Mouse (Mus musculus) heart, embryonic 14.5 days (tissue): Measurements from ENCODE around the gene Gm6096. TPM values are rescaled to one million over a fixed set of nuclear protein-coding genes. Genes with fewer than 3 reads are reported as not detected.

ENCODE experiments used
- ATAC-seq: fragments of 200-750 bp; cut with Nextera tagmentation; 2 replicates; pipeline ENCODE4 v1.8.0; 2017; ENCODE audit warnings: low read depth, moderate TSS enrichment; ENCODE audit not compliant: insufficient number of reproducible peaks, insufficient read depth, low FRiP score
- H3K27ac ChIP-seq, 2 experiments: fragments of 200-500 bp in 1 of 2; fragments of 300-500 bp in 1 of 2; sonication (generic) in 1 of 2; replicated peaks in 1 of 2; 2 replicates each; pipeline ENCODE4 v1.5.1; 2012 to 2014; ENCODE audit warnings: low read depth in 2 of 2, low read length in 2 of 2, control low read depth in 1 of 2, mild to moderate bottlenecking in 1 of 2, mixed read lengths in 1 of 2; ENCODE audit not compliant: control insufficient read depth in 1 of 2, insufficient read depth in 1 of 2
- H3K27me3 ChIP-seq: fragments of 300-500 bp; sonication (generic); 2 replicates; pipeline ENCODE4 v1.6.1; 2014; ENCODE audit warnings: mild to moderate bottlenecking, low read length, control low read depth; ENCODE audit not compliant: control insufficient read depth, insufficient read depth
- H3K36me3 ChIP-seq: fragments of 300-500 bp; sonication (generic); 2 replicates; pipeline ENCODE4 v1.6.1; 2014; ENCODE audit warnings: mild to moderate bottlenecking, control low read depth, low read length, mixed read lengths; ENCODE audit not compliant: control insufficient read depth, insufficient read depth
- H3K4me1 ChIP-seq, 2 experiments: fragments of 200-500 bp in 1 of 2; fragments of 300-500 bp in 1 of 2; sonication (generic) in 1 of 2; 2 replicates each; pipeline ENCODE4 v1.6.1; 2012 to 2014; ENCODE audit warnings: low read length in 2 of 2, control low read depth in 1 of 2, mixed read lengths in 1 of 2; ENCODE audit not compliant: control insufficient read depth in 2 of 2, insufficient read depth in 2 of 2
- H3K4me2 ChIP-seq: fragments of 300-500 bp; sonication (generic); 2 replicates; pipeline ENCODE4 v1.6.1; 2014; ENCODE audit warnings: mild to moderate bottlenecking, low read length
- H3K4me3 ChIP-seq, 2 experiments: fragments of 200-500 bp in 1 of 2; fragments of 300-500 bp in 1 of 2; sonication (generic) in 1 of 2; 2 replicates each; pipeline ENCODE4 v1.5.1; 2012 to 2014; ENCODE audit warnings: low read length in 2 of 2, mild to moderate bottlenecking in 2 of 2, control low read depth in 1 of 2, low read depth in 1 of 2, moderate library complexity in 1 of 2; ENCODE audit not compliant: control insufficient read depth in 1 of 2, insufficient read depth in 1 of 2
- H3K9ac ChIP-seq: fragments of 300-500 bp; sonication (generic); 2 replicates; pipeline ENCODE4 v1.6.1; 2014; ENCODE audit warnings: mild to moderate bottlenecking, low read length
- H3K9me3 ChIP-seq: fragments of 300-500 bp; sonication (generic); 2 replicates; pipeline ENCODE4 v1.6.1; 2016; ENCODE audit warnings: low read length, control low read depth; ENCODE audit not compliant: control insufficient read depth
- WGBS: fragments of 180-500 bp; shearing (Covaris S2); extraction: QIAGEN DNeasy Blood & Tissue Kit; methylation state at CpG from one replicate; pipeline ENCODE4 v1.1.7; 2014; 5-methylcytosine and 5-hydroxymethylcytosine counted together
- polyA plus RNA-seq: library from polyadenylated mRNA; unstranded; fragments of >200 nt; fragmentation: Nextera tagmentation; extraction: Ambion mirVana; gene quantifications from 2 replicates; pipeline ENCODE4 v1.2.1, GENCODE M21; 2014

Gene Gm6096
- polyA plus RNA-seq, 1 experiment from 2014 or later, result 0.62 TPM

DNA sequence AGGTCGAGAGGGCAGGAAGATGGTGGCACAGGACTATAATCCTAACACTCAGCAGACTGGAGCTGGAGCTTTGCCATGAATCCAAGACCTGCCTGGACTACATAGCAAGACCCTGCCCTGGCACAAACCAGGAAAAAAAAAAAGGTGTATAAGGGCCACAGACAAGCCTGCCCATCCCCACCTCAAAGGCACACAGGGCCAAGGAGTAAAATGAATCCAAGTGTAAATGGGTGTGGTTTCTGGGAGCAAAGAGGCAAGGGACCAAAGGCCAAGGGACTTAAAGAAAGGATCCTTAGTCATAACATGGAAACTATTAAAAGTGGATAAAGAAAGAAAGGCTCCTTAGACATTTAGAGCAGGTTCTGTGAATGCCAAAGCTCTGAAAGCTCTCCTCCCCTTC is 32.3 kb upstream of the Gm6096 start:
- Histone ChIP-seq H3K27ac (no peak overlapping the region), H3K9me3 (0 out of 2 replicates have a peak, but pooled peaks cover 3% of the 10 kb centered on the region), H3K27me3 (no peaks in the 10 kb centered on the region), H3K4me3 (no peak overlapping the region), H3K9ac (no peak overlapping the region), H3K36me3 (peaks cover 100% of the 10 kb centered on the region), H3K4me1 (no peaks in the 10 kb centered on the region), H3K4me2 (no peak overlapping the region)
- no peak for ATAC-seq
- 76% methylated on average over 1 of the region's 1 CpGs for WGBS

DNA sequence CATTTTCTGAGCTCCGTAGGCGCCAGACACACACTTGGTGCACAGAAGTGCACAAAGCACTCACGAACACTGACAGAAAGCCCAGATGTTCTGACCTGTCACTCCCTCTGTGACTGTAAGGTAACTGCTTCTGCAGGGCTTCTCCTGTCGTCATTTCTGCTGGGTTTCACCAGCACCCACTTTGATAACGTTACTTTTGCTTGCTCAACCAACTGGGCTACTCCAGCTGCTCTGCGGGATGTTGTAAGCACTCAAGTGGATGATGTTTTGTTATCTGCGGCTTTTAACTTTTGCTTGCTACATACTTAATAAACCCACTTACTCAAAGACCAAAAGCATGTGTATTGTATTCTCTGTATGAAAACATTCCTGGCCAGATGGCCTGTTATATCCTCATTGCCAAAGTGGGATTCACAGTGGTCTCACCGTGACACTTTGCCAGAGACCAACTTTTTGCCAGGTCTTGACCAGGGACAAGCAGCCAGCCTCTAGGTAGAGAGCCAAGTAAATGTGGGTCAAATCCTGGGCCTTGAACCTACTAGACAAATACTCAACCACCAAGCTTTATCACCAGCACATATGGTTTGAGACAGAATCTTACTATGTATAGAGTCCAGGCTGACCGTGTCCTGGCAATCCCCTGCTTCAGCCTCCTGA is 29.1 kb upstream of the Gm6096 start:
- Histone ChIP-seq H3K27me3 (no peaks in the 10 kb centered on the region), H3K9me3 (0 out of 2 replicates have a peak, but pooled peaks cover 3% of the 10 kb centered on the region), H3K9ac (no peak overlapping the region), H3K36me3 (peaks cover 100% of the 10 kb centered on the region), H3K4me3 (no peak overlapping the region), H3K27ac (no peak overlapping the region), H3K4me2 (no peak overlapping the region), H3K4me1 (peaks cover 2 to 16% of the 10 kb centered on the region in 2 experiments; a peak in 3 of 4 replicates)
- 76% methylated on average over 9 of the region's 9 CpGs for WGBS
- ATAC-seq, result no peak

GRCm38 (mm10) chr7:34222340-34222739 is 28.5 kb upstream of the Gm6096 start:
- Histone ChIP-seq H3K27me3 (no peaks in the 10 kb centered on the region), H3K36me3 (peaks cover 100% of the 10 kb centered on the region), H3K9me3 (0 out of 2 replicates have a peak, but pooled peaks cover 3% of the 10 kb centered on the region), H3K4me2 (no peak overlapping the region), H3K4me3 (no peak overlapping the region), H3K27ac (no peak overlapping the region), H3K4me1 (peaks cover 8 to 22% of the 10 kb centered on the region in 2 experiments; a peak in 3 of 4 replicates), H3K9ac (no peak overlapping the region)
- no peak for ATAC-seq
- WGBS, result 94% methylated on average over 10 of the region's 10 CpGs

GRCm38 (mm10) chr7:34224308-34224707 is 26.5 kb upstream of the Gm6096 start:
- H3K27ac ChIP-seq, result no peak overlapping the region
- no peak overlapping the region for H3K4me2 ChIP-seq
- ATAC-seq, result no peak
- H3K4me3 ChIP-seq, result no peak overlapping the region
- H3K4me1 ChIP-seq, result peaks cover 21 to 41% of the 10 kb centered on the region in 2 experiments
- H3K27me3 ChIP-seq, result no peaks in the 10 kb centered on the region
- no peak overlapping the region for H3K9ac ChIP-seq
- WGBS, result 85% methylated on average over 6 of the region's 6 CpGs
- H3K36me3 ChIP-seq, result peaks cover 95% of the 10 kb centered on the region
- H3K9me3 ChIP-seq, result 0 out of 2 replicates have a peak, but pooled peaks cover 3% of the 10 kb centered on the region

DNA sequence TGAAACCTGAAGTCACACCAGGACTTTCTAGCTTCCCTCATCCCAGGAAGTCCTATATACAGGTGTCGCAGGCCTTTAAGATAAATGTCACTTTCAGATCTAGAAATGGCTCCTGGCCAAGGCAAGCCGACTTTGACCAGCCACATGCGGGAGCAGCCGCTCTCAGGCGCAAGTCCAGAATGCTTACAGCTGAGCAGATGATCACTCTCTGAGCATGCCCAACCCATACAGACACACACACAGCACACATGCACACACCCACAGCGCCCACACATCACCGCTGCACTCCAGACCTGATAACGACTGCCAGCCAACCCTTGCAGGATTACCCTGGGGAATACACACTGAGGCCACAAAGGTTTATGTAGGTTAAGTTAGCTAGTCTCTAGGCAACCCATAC is 24.8 kb upstream of the Gm6096 start:
- peaks cover 21 to 46% of the 10 kb centered on the region in 2 experiments for H3K4me1 ChIP-seq
- peak overlapping the region; percentile 60 for H3K9ac ChIP-seq
- no peaks in the 10 kb centered on the region for H3K27me3 ChIP-seq
- peaks cover 77% of the 10 kb centered on the region for H3K36me3 ChIP-seq
- 0 out of 2 replicates have a peak, but pooled peaks cover 3% of the 10 kb centered on the region for H3K9me3 ChIP-seq
- peak overlapping the region in 1 of 2 experiments; percentile 21; a peak in 2 of 4 replicates for H3K4me3 ChIP-seq
- no peak for ATAC-seq
- H3K4me2 ChIP-seq, result peak overlapping the region; percentile 87
- 25% methylated on average over 8 of the region's 8 CpGs for WGBS
- 0 out of 4 replicates have a peak overlapping the region, but pooled peaks of 1 of the 2 experiments have one; percentile 3 for H3K27ac ChIP-seq

- Histone ChIP-seq H3K9me3 (0 out of 2 replicates have a peak, but pooled peaks cover 3% of the 10 kb centered on the region), H3K4me2 (peak overlapping the region; percentile 87), H3K4me1 (peaks cover 21 to 46% of the 10 kb centered on the region in 2 experiments), H3K4me3 (peak overlapping the region in 1 of 2 experiments; percentile 21; a peak in 1 of 4 replicates), H3K9ac (peak overlapping the region; percentile 60; the same call in 1 of the 2 replicates), H3K27me3 (no peaks in the 10 kb centered on the region), H3K27ac (no peak overlapping the region), H3K36me3 (peaks cover 69% of the 10 kb centered on the region)
- WGBS, result 84% methylated on average over 12 of the region's 12 CpGs
- ATAC-seq, result no peak
Observed at GRCm38 (mm10) chr7:34226846-34227245, 24.0 kb upstream of the Gm6096 start.

GRCm38 (mm10) chr7:34228641-34229040 is 22.2 kb upstream of the Gm6096 start:
- H3K4me1 ChIP-seq, result peaks cover 27 to 55% of the 10 kb centered on the region in 2 experiments
- peaks cover 51% of the 10 kb centered on the region for H3K36me3 ChIP-seq
- H3K27ac ChIP-seq, result peak overlapping the region in 1 of 2 experiments; percentile 19; a peak in 1 of 4 replicates

More at GRCm38 (mm10) chr7:34228641-34229040, 22.2 kb upstream of the Gm6096 start:
- ATAC-seq, result no peak
- Histone ChIP-seq H3K9me3 (no peaks in the 10 kb centered on the region), H3K9ac (peak overlapping the region; percentile 98), H3K4me2 (peak overlapping the region; percentile 87), H3K27me3 (no peaks in the 10 kb centered on the region), H3K4me3 (peak overlapping the region; percentile 73 to 85)
- 4% methylated on average over 7 of the region's 9 CpGs for WGBS
